Mouse (Mus musculus): ENCODE data around the gene Slc28a1.

The Slc28a1 gene

DNA sequence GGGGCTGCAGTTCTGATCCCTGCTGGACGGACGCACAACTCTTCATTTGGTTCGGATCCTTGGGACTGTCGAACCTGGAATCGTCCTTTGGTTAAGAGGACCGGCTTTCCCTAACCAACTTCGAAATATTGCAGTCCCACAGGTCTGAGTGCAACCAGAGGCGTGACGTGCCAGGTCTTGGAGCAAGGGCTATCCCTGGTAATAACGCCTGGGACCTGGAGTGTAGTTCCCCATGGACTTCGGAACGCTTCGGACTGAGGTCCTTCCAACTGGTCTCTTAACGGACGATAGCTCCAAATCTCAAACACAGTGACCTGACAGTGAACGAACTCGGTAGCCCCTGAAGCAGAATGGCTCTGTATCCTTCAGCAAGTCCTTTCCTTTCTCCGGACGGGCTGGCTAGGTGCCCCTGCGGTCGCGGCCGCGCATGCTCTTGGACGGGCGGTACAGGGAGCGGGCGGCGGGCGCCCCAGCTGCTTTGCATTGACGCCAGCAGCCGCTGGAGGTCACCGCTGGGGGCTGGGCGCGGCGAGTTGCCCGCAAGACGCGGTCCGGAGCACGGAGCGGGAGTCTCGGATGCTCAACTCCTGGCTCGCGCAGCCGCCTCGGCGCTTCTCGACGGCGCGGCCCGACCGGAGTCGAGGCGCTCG is 98.2 kb downstream of the Slc28a1 start:
- DNase-seq (ENCODE audit: low spot score in 2 of 2): peak; percentile 62 to 75

DNA sequence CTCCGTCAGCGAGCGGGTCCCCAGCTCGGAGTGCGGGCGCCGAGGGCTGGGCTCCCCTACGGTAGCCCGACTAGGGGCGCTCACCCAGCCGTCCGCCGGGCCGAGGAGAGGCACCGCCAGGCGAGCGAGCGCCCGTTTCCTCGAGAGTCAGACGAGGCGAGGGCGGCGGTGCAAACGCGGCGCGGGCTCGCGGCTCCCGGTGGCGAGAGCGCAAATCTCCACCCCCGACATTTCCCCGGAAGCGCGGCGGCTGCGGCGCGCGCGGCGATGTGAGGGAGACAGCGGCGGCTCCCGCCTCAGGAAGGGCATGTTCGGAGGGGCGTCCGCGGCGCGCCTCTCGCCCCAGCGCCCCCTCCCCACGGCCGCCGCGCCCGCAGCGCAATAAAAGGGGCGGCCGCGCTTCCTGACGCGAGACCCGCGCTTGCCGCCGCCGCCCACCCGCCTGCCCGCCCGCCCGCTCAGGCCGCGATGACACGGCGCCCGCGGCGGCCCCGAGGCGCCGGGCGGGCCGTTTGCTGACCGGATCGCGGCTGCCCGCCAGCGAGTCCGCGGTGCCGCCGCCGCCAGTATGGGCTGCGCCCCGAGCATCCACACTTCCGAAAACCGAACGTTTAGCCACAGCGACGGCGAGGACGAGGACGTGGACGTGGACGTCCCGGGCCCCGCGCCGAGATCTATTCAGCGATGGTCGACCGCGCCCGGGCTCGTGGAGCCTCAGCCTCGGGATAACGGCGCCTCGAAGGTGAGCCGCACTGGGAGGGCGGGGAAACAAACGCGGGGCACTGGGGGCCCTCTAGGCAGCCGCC is 99.0 kb downstream of the Slc28a1 start, which contains the start of gene Pde8a:
Pde8a (plus strand) TSS at position 250 of the 806 bp plus-strand sequence.
- DNase-seq (ENCODE audit: low spot score in 2 of 2): no peak

DNA sequence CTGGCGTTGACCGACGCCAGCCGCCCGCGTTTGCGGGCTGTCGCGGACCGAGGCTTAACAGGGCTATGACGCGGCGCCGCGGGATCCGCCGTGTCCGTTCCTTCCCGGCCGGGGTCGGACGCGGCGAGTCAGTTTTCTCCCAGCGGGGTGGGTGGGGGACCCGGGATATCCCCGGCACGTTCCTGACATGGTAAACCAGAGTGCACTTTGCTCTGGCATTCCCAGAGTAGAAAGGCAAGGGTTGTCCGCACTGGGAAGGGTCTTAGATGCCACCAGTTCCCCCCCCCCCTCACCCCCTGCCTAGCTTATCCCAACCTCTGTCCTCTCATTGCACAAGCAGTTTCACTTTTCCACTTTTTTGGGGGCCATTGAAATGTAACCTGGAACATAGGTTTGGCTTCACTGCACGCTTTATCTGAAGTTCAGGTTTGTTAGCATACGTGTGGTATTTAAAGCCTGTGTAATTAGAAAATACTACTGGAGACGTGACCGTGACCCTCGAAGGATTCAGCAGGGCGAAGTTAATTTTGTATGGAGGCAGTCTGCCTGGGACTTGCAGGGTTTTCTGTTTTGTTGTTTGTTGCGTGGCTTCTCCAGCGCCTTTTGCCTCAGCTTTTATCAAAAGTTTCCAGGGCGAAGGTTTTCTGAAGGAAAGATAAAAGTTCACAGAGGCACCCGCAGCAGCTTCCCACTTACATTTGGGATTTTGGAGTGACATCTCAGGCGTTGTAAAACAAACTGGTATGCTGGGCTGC is 99.7 kb downstream of the Slc28a1 start:
- no peak for DNase-seq (ENCODE audit: low spot score in 2 of 2)

DNA sequence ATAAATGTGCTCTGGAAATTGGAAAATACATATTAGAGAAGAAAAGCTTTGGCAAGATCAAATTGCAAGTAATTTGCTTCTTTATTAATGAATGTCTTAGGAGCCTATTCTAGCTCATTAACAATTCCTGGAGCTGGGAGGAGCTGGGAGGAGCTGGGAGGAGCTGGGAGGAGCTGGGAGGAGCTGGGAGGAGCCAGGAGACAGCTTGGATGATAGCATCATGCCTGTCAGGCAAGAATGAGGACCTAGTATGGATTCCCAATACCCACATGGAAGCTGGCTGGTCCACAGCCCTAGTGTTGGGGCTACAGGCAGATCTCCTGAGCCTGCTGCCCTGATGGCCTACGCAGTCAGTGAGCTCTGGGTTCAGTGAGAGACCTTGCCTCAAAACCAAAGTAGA is 101.4 kb downstream of the Slc28a1 start:
- no peak for DNase-seq (ENCODE audit: low spot score in 2 of 2)

GRCm38 (mm10) chr7:81219321-81219720 is 104.7 kb downstream of the Slc28a1 start:
- DNase-seq (ENCODE audit: low spot score in 2 of 2): no peak
